Mouse (Mus musculus) bone marrow macrophage, adult 2 months (primary cell): Measurements from ENCODE around the gene Chmp5.

Source experiments
- CTCF ChIP-seq: IDR thresholded peaks from 2 replicates; pipeline ENCODE4 v1.5.1; 2012; ENCODE audit warnings: low read depth, mild to moderate bottlenecking, low read length, moderate library complexity
- POLR2A ChIP-seq: IDR thresholded peaks from 2 replicates; pipeline ENCODE4 v1.6.1; 2012; ENCODE audit warnings: mild to moderate bottlenecking, low read depth, low read length, borderline replicate concordance

- TF ChIP-seq CTCF, result no peak
- no peak for TF ChIP-seq POLR2A
These were observed 31.5 kb upstream of the Chmp5 start for GRCm38 (mm10) chr4:40916592-40917155.
